Mouse (Mus musculus) adrenal gland, postnatal 4 days (tissue): ENCODE data around the gene Krtap10-4. TPM values are rescaled to one million over a fixed set of nuclear protein-coding genes. Genes with fewer than 3 reads are reported as not detected.
"Not testable (repeated sequence)": the region's sequence is repeated elsewhere in the genome, so short reads cannot be mapped to it uniquely, and the experiment has no call there.

Experiments
- DNase-seq, 2 experiments: peaks; one replicate each; pipeline ENCODE4 v3.0.0; 2021 to 2022; ENCODE audit warnings: low spot score in 2 of 2, mixed read lengths in 2 of 2
- total RNA-seq, 2 experiments: library from RNA; stranded (reverse); gene quantifications; 2 replicates each; pipeline ENCODE4 v1.2.3; 2021

Gene Krtap10-4
- total RNA-seq, 2 experiments from 2014 or later = not detected

GRCm38 (mm10) chr10:77788621-77789020 is 38.3 kb downstream of the Krtap10-4 start:
- DNase-seq = no peak

- not testable (repeated sequence) for DNase-seq
These were observed 39.0 kb downstream of the Krtap10-4 start, which contains the start of gene Gm7137 for GRCm38 (mm10) chr10:77787876-77788275. Gene Gm7137 (minus strand): TSS chr10:77788200.

- DNase-seq = not testable (repeated sequence)
These were observed 43.5 kb downstream of the Krtap10-4 start for GRCm38 (mm10) chr10:77783396-77783795.

GRCm38 (mm10) chr10:77782442-77782841 is 44.5 kb downstream of the Krtap10-4 start, which contains the start of gene Gm3250:
Gene Gm3250 (minus strand): TSS chr10:77782542.
- DNase-seq = not testable (repeated sequence)

GRCm38 (mm10) chr10:77776844-77777243 is 50.1 kb downstream of the Krtap10-4 start, which contains the start of gene Gm7138:
Gene Gm7138 (minus strand): TSS chr10:77776944.
- not testable (repeated sequence) for DNase-seq

Other genes starting within 250 kb of the Krtap10-4 start
- gene Pttg1ip, start 245.4 kb downstream of the Krtap10-4 start, total RNA-seq = 100 to 1,000 TPM; 176 to 186 TPM
- 100 to 1,000 TPM; 181 to 183 TPM for gene Sumo3, start 221.0 kb downstream of the Krtap10-4 start, total RNA-seq
- gene Gm49325, start 220.9 kb downstream of the Krtap10-4 start, total RNA-seq = 10 to 100 TPM; 18.1 to 27.7 TPM
- 10 to 100 TPM; 42.2 to 44.3 TPM for gene Ube2g2, start 204.8 kb downstream of the Krtap10-4 start, total RNA-seq
- gene Tspear, start 140.5 kb downstream of the Krtap10-4 start, total RNA-seq = 1 to 10 TPM in 1 of 2 experiments, under 1 TPM in 1; 0.45 to 1.0 TPM
- gene Gm19402, start 136.3 kb downstream of the Krtap10-4 start, total RNA-seq = not detected
- gene Gm9508, start 129.9 kb downstream of the Krtap10-4 start, total RNA-seq = not detected
- gene Gm10272, start 120.5 kb downstream of the Krtap10-4 start, total RNA-seq = not detected
- not detected for gene Gm10024, start 115.6 kb downstream of the Krtap10-4 start, total RNA-seq
- not detected for gene Gm10142, start 111.3 kb downstream of the Krtap10-4 start, total RNA-seq
- gene Krtap12-1, start 106.5 kb downstream of the Krtap10-4 start, total RNA-seq = not detected
- not detected for gene Gm10100, start 100.6 kb downstream of the Krtap10-4 start, total RNA-seq
- not detected for gene Gm18596, start 84.5 kb downstream of the Krtap10-4 start, total RNA-seq
- gene Gm9736, start 75.7 kb downstream of the Krtap10-4 start, total RNA-seq = not detected
- gene Gm3233, start 67.4 kb downstream of the Krtap10-4 start, total RNA-seq = not detected
- gene Gm3238, start 55.8 kb downstream of the Krtap10-4 start, total RNA-seq = not detected
- not detected for gene Gm7138, start 50.2 kb downstream of the Krtap10-4 start, total RNA-seq
- not detected for gene Gm3250, start 44.6 kb downstream of the Krtap10-4 start, total RNA-seq
- not detected for gene Gm7137, start 38.9 kb downstream of the Krtap10-4 start, total RNA-seq
- gene Gm9639, start 32.0 kb downstream of the Krtap10-4 start, total RNA-seq = not detected
- gene Gm19668, start 28.0 kb downstream of the Krtap10-4 start, total RNA-seq = not detected
- gene Gm9507, start 15.3 kb downstream of the Krtap10-4 start, total RNA-seq = not detected
- gene Gm2696, start 12.4 kb downstream of the Krtap10-4 start, total RNA-seq = not detected
- gene Krtap10-10, start 8.9 kb upstream of the Krtap10-4 start, total RNA-seq = not detected
- not detected for gene Gm36176, start 19.7 kb upstream of the Krtap10-4 start, total RNA-seq
- gene Gm10318, start 25.8 kb upstream of the Krtap10-4 start, total RNA-seq = not detected
- not detected for gene Gm3285, start 34.9 kb upstream of the Krtap10-4 start, total RNA-seq
- gene Lrrc3, start 75.4 kb upstream of the Krtap10-4 start, total RNA-seq = 10 to 100 TPM in 1 of 2 experiments, 1 to 10 TPM in 1; 9.8 to 14.6 TPM
- 1 to 10 TPM; 4.1 to 4.3 TPM for gene Trpm2, start 143.5 kb upstream of the Krtap10-4 start, total RNA-seq
- gene 1810043G02Rik, start 151.4 kb upstream of the Krtap10-4 start, total RNA-seq = 10 to 100 TPM; 21.3 to 25.1 TPM
- gene Pfkl, start 183.0 kb upstream of the Krtap10-4 start, total RNA-seq = 10 to 100 TPM; 85.6 to 87.2 TPM
- 1 to 10 TPM; 2.9 to 3.2 TPM for gene Dnmt3l, start 214.9 kb upstream of the Krtap10-4 start, total RNA-seq
- not detected for gene Aire, start 216.5 kb upstream of the Krtap10-4 start, total RNA-seq
- 10 to 100 TPM; 15.4 to 19.4 TPM for gene Icosl, start 242.2 kb upstream of the Krtap10-4 start, total RNA-seq